Mouse (Mus musculus) liver, adult 2 months (tissue): Measurements from ENCODE around the gene Asic5. TPM values are rescaled to one million over a fixed set of nuclear protein-coding genes. Genes with fewer than 3 reads are reported as not detected.

Experiments used
- DNase-seq: peaks from one replicate; pipeline ENCODE4 v3.0.0-alpha.2; 2011; ENCODE audit warnings: low read depth, low spot score; ENCODE audit errors: extremely low read depth
- H3K27ac ChIP-seq: fragments of 200-500 bp; replicated peaks from 2 replicates; pipeline ENCODE4 v1.5.1; 2012; ENCODE audit warnings: low read depth, mild to moderate bottlenecking, control low read depth, inconsistent platforms, low read length; ENCODE audit not compliant: insufficient read depth
- H3K27me3 ChIP-seq: fragments of 200-500 bp; 2 replicates; pipeline ENCODE4 v1.6.1; 2012; ENCODE audit warnings: mild to moderate bottlenecking, moderate library complexity, low read length, inconsistent platforms; ENCODE audit not compliant: control insufficient read depth, insufficient read depth
- H3K36me3 ChIP-seq: fragments of 200-500 bp; 2 replicates; pipeline ENCODE4 v1.6.1; 2012; ENCODE audit warnings: low read length, inconsistent platforms; ENCODE audit not compliant: control insufficient read depth, insufficient read depth
- H3K4me1 ChIP-seq: fragments of 200-500 bp; 2 replicates; pipeline ENCODE4 v1.6.1; 2011; ENCODE audit warnings: low read length; ENCODE audit not compliant: control insufficient read depth, insufficient read depth
- H3K4me3 ChIP-seq: fragments of 200-500 bp; 2 replicates; pipeline ENCODE4 v1.5.1; 2011; ENCODE audit warnings: low read depth, mild to moderate bottlenecking, control low read depth, low read length, moderate library complexity; ENCODE audit not compliant: insufficient read depth
- H3K79me2 ChIP-seq: fragments of 200-500 bp; 2 replicates; pipeline ENCODE4 v1.6.1; 2012; ENCODE audit warnings: inconsistent platforms, mild to moderate bottlenecking, low read length, moderate library complexity; ENCODE audit not compliant: control insufficient read depth, insufficient read depth
- H3K9ac ChIP-seq: fragments of 200-500 bp; 2 replicates; pipeline ENCODE4 v1.6.1; 2012; ENCODE audit warnings: low read depth, mild to moderate bottlenecking, control low read depth, inconsistent platforms, low read length
- CTCF ChIP-seq: fragments of 200-500 bp; IDR thresholded peaks from 2 replicates; pipeline ENCODE4 v1.5.1; 2011; ENCODE audit warnings: low read depth, low read length, control low read depth
- POLR2A ChIP-seq: fragments of 200-500 bp; IDR thresholded peaks from 2 replicates; pipeline ENCODE4 v1.6.1; 2011; ENCODE audit warnings: low read length, control low read depth; ENCODE audit not compliant: insufficient read depth; ENCODE audit errors: extremely low read depth
- WGBS: fragments of 180-500 bp; shearing (Covaris S2); methylation state at CpG from one replicate; pipeline ENCODE4 v1.1.7; 2018; 5-methylcytosine and 5-hydroxymethylcytosine counted together
- polyA plus RNA-seq: library from polyadenylated mRNA; depleted of rRNA; stranded (reverse); fragments of >200 nt; gene quantifications from 2 replicates; pipeline ENCODE4 v1.2.3, GENCODE M21; 2012; rRNA removed
- total RNA-seq: library from RNA; depleted of rRNA; stranded (reverse); fragments of >200 nt; gene quantifications from 2 replicates; pipeline ENCODE4 v1.2.3, GENCODE M21; 2014; rRNA removed

Asic5 gene
- total and polyA plus RNA-seq, 2 experiments = 1.1 to 8.7 TPM

DNA sequence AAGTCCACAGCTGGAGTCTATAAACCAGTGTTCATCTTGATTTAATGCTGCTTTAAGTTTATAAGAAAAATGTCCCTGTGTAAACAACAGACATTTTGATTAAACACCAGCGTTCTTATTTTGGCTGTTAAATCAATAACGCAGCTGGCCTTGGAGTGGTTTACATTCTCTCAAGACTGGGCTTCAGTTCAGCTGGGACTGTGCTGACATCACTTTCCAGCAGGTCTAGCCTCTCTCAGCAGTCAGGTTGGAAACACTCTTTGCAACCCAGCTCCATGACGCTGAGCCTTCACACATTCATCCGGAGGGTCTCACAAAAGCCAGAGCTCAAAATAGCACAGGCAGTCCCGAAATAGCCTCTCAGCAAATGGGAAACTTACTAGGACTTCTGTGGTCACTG lies 75.1 kb downstream of the Asic5 start:
- Histone ChIP-seq H3K27ac (no peak overlapping the region), H3K27me3 (no peaks in the 10 kb centered on the region)

DNA sequence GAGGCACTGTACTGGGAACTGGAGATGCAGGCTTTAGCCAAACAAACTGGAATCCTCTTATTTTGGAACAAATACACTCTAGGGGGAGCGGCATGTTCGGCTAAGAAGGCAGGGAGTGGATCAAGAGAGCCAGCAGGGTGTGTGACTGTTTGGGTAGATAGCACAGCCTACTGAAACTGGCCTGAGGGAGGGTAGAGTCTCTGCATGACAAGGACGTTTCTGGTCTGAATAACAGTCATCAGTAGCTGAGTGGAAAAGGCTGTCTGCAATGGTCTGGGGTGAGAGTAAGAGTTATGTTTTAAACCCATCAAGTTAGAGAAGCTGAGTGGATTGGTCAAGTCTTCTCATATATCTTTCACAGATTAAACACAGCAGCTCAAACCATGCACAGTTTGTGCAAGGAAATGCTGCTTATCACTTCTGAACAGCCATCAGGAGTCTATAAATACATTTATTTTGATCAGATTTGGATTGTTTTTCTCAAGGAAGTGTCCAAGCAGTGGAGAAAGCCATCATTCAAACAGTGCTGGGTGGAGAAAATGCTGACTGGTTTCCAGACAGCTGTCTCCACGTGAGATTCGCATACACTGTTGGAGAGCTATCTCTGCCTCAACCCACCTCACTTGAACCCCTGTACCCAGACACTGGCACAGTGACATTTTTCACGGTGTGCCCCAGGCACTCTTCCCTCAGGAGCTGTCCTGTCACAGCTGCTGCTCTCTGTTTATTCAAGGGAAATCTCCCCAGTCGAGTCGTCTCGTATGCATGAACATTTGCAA lies 79.5 kb downstream of the Asic5 start:
- DNase-seq = no peak
- H3K4me3 ChIP-seq = no peak overlapping the region
- H3K79me2 ChIP-seq = no peaks in the 10 kb centered on the region
- WGBS = 47% methylated on average over 9 of the region's 9 CpGs
- H3K27ac ChIP-seq = peak overlapping the region; percentile 19; the same call in 1 of the 2 replicates
- H3K9ac ChIP-seq = no peak overlapping the region
- no peak for TF ChIP-seq POLR2A
- TF ChIP-seq CTCF = no peak
- H3K36me3 ChIP-seq = no peaks in the 10 kb centered on the region
- H3K4me1 ChIP-seq = no peaks in the 10 kb centered on the region
- no peaks in the 10 kb centered on the region for H3K27me3 ChIP-seq

More for the DNA sequence above, 75.1 kb downstream of the Asic5 start:
- Histone ChIP-seq H3K36me3 (no peaks in the 10 kb centered on the region), H3K79me2 (no peaks in the 10 kb centered on the region), H3K4me1 (no peaks in the 10 kb centered on the region), H3K9ac (no peak overlapping the region), H3K4me3 (no peak overlapping the region)
- peak; percentile 39 for DNase-seq
- WGBS = 54% methylated on average over 5 of the region's 5 CpGs
- no peak for TF ChIP-seq CTCF

DNA sequence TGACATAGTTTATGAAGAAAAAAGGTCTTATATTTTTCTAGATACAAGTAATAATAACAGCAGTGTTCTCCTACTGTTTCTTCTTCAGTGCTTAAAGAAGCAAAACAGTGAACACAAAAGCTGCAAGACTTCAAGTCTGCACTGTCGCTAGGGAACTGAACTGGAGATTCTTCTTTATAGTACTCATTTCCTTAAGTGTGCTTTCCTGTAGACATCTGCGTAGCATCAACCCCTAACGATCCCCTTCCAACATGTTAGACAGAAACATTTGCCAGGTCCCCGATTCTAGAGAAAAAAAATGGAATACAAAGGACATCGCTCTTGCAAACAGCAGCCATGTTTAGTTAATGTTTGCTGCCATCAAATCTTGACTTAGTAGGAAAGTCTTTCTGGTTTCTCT lies 85.7 kb downstream of the Asic5 start:
- Histone ChIP-seq H3K4me1 (no peaks in the 10 kb centered on the region), H3K79me2 (no peaks in the 10 kb centered on the region), H3K4me3 (no peak overlapping the region), H3K27ac (no peak overlapping the region), H3K27me3 (0 out of 2 replicates have a peak, but pooled peaks cover under 1% of the 10 kb centered on the region), H3K36me3 (no peaks in the 10 kb centered on the region), H3K9ac (no peak overlapping the region)
- 82% methylated on average over 5 of the region's 5 CpGs for WGBS
- no peak for TF ChIP-seq POLR2A
- TF ChIP-seq CTCF = no peak
- no peak for DNase-seq

Other genes starting within 250 kb of the Asic5 start
- 43.8 and 54.7 TPM in 2 replicates for gene Ctso, start 49.7 kb upstream of the Asic5 start, total RNA-seq
- 14.3 and 15.3 TPM in 2 replicates for gene Ctso, start 49.7 kb upstream of the Asic5 start, polyA plus RNA-seq
- gene Tdo2, start 6.1 kb upstream of the Asic5 start, total RNA-seq = 2,393 and 2,551 TPM in 2 replicates
- gene Tdo2, start 6.1 kb upstream of the Asic5 start, polyA plus RNA-seq = 931 and 1,118 TPM in 2 replicates
- gene Gucy1b1, start 92.4 kb downstream of the Asic5 start, total RNA-seq = 6.7 and 7.3 TPM in 2 replicates
- 1.9 and 3.0 TPM in 2 replicates for gene Gucy1b1, start 92.4 kb downstream of the Asic5 start, polyA plus RNA-seq
- gene Gucy1a1, start 163.5 kb downstream of the Asic5 start, total RNA-seq = 4.6 and 5.9 TPM in 2 replicates
- gene Gucy1a1, start 163.5 kb downstream of the Asic5 start, polyA plus RNA-seq = 1.4 and 2.7 TPM in 2 replicates